Mouse (Mus musculus) right cerebral cortex, postnatal 4 days (tissue): ENCODE measurements at regions not wholly inside any gene's neighbourhood (a gene's known extent, or its start where the extent isn't known, plus 50 kb on each side); places are given as distances from the start of the nearest gene placed in this dataset.
A peak's percentile ranks its signal among the peaks of the same experiment; 100 is the strongest.
"Not testable (repeated sequence)": the region's sequence is repeated elsewhere in the genome, so short reads cannot be mapped to it uniquely, and the experiment has no call there.

ENCODE experiments used
- DNase-seq: peaks from one replicate; pipeline ENCODE4 v3.0.0-alpha.2; 2022

GRCm38 (mm10) chr8:112427721-112428389 lies 142.0 kb upstream of the Cntnap4 start:
- DNase-seq, result no peak

- no peak for DNase-seq
Observed at GRCm38 (mm10) chr8:112411968-112412367, 157.9 kb upstream of the Cntnap4 start.

- DNase-seq, result peak; percentile 16
Observed at GRCm38 (mm10) chr8:112411213-112411612, 158.6 kb upstream of the Cntnap4 start.

GRCm38 (mm10) chr8:112408211-112408735 lies 161.6 kb upstream of the Cntnap4 start:
- DNase-seq, result no peak

- DNase-seq, result no peak
Observed at GRCm38 (mm10) chr8:112404087-112404486, 165.8 kb upstream of the Cntnap4 start.

GRCm38 (mm10) chr8:112397438-112397837 lies 172.4 kb upstream of the Cntnap4 start:
- no peak for DNase-seq

GRCm38 (mm10) chr8:112390108-112390507 lies 179.7 kb upstream of the Cntnap4 start:
- no peak for DNase-seq

GRCm38 (mm10) chr8:112348323-112348722 lies 221.5 kb upstream of the Cntnap4 start:
- peak; percentile 30 for DNase-seq

GRCm38 (mm10) chr8:112333171-112333570 lies 236.7 kb upstream of the Cntnap4 start:
- DNase-seq, result no peak

- DNase-seq, result no peak
Observed at GRCm38 (mm10) chr8:112332021-112332420, 237.8 kb upstream of the Cntnap4 start.

GRCm38 (mm10) chr8:112309816-112310215 lies 260.0 kb upstream of the Cntnap4 start:
- DNase-seq, result no peak

- DNase-seq, result no peak
Observed at GRCm38 (mm10) chr8:112308354-112308753, 261.5 kb upstream of the Cntnap4 start.

GRCm38 (mm10) chr8:112297021-112297420 lies 272.8 kb upstream of the Cntnap4 start:
- DNase-seq, result no peak

GRCm38 (mm10) chr8:112283316-112283715 lies 268.5 kb upstream of the Gm6793 start:
- DNase-seq, result no peak

- DNase-seq, result no peak
Observed at GRCm38 (mm10) chr8:112269598-112269997, 254.8 kb upstream of the Gm6793 start.

GRCm38 (mm10) chr8:112269214-112269566 lies 254.4 kb upstream of the Gm6793 start:
- no peak for DNase-seq

- peak; percentile 9 for DNase-seq
Observed at GRCm38 (mm10) chr8:112268544-112269213, 253.8 kb upstream of the Gm6793 start.

- peak; percentile 14 for DNase-seq
Observed at GRCm38 (mm10) chr8:112257922-112258475, 243.2 kb upstream of the Gm6793 start.

GRCm38 (mm10) chr8:112257311-112257894 lies 242.6 kb upstream of the Gm6793 start:
- DNase-seq, result peak; percentile 20

GRCm38 (mm10) chr8:112246629-112247028 lies 231.8 kb upstream of the Gm6793 start:
- DNase-seq, result not testable (repeated sequence)

GRCm38 (mm10) chr8:112238681-112239080 lies 223.8 kb upstream of the Gm6793 start:
- DNase-seq, result no peak

- not testable (repeated sequence) for DNase-seq
Observed at GRCm38 (mm10) chr8:112236751-112237150, 221.9 kb upstream of the Gm6793 start.

- DNase-seq, result no peak
Observed at GRCm38 (mm10) chr8:112219656-112220055, 204.8 kb upstream of the Gm6793 start.

GRCm38 (mm10) chr8:112212170-112212569 lies 197.3 kb upstream of the Gm6793 start:
- no peak for DNase-seq
